Mouse (Mus musculus): Measurements from ENCODE around the gene Il1r1.
"Not testable (repeated sequence)": the region's sequence is repeated elsewhere in the genome, so short reads cannot be mapped to it uniquely, and the experiment has no call there.

The Il1r1 gene

DNA sequence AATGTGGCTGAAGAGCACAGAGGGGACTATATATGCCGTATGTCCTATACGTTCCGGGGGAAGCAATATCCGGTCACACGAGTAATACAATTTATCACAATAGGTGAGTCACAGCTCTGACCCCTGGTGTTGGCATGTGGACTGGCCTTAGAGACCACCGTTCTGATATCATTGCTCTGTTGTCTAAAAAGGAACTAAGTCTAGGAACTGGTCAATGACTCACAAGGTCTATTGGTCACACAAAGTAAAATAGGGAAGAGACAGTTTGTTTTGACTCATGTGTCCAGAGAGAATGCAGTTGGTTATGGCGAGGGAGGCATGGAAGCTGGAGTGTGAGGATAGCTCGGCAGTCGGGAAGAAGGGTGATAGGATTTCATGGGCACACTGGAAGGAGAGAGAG, 69.9 kb downstream of the Il1r1 start:
- POLR2A ChIA-PET = interaction anchor here in 1 of 4 experiments (0.6 to 0.7 kb wide), 3 partner anchors 87 to 455 kb away, joined by 3 to 6 read pairs (median 5); no protein-coding TSS in a partner anchor
- CTCF ChIA-PET = interaction anchor here in 2 of 4 experiments (0.7 to 0.9 kb wide), 2 partner anchors 179 to 608 kb away, joined by 3 to 11 read pairs; no protein-coding TSS in a partner anchor

DNA sequence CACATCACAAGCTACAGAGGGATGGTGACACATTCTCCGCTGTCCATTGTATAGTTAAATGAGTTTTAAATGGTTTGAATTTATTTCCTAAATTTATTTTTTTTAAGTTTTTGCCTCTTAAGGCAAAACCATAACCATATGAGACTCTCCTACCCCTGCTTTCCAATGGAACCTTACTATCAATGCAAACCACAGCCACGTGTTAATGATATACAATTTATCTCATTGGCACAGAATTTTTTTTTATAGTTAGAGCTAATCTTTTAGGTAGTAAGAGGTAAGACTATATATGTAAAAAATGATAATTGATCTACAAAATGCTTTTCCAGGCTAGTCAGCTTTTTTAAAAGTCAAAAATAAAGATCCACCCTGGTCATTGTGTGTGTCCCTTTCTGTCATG, 73.2 kb downstream of the Il1r1 start:
- ChIA-PET CTCF (interaction anchor here in 1 of 4 experiments (0.8 kb wide), 1 partner anchor 183 kb away, joined by 4 read pairs; no protein-coding TSS in a partner anchor), POLR2A (no interaction called here)

- CTCF ChIA-PET = no interaction called here
- POLR2A ChIA-PET = interaction anchor here in 1 of 4 experiments (1.0 to 1.1 kb wide), 2 partner anchors 14 to 27 kb away, joined by 3 read pairs; no protein-coding TSS in a partner anchor
Measured at GRCm38 (mm10) chr1:40303179-40303866, 78.4 kb downstream of the Il1r1 start.

DNA sequence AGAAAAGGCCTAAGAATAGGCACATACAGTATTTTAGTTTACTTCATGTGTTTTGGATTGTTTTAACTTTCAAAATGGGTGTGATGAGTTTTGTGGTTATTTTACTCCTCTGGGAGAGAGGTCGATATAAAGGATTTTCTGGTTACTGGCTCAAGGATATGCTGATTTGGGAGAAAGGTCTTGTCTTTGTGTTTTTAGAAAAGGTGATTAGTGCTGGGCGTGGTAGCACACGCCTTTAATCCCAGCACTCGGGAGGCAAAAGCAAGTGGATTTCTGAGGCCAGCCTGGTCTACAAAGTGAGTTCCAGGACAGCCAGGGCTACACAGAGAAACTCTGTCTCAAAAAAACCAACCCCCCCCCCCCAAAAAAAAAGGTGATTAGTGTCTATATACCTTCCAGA, 79.4 kb downstream of the Il1r1 start:
- POLR2A ChIA-PET = not testable (repeated sequence)
- CTCF ChIA-PET = interaction anchor here in 1 of 4 experiments (0.7 kb wide), 1 partner anchor 13 kb away, joined by 4 read pairs; no protein-coding TSS in a partner anchor

GRCm38 (mm10) chr1:40306111-40306510, 81.2 kb downstream of the Il1r1 start:
- ChIA-PET POLR2A (no interaction called here), CTCF (no interaction called here)

GRCm38 (mm10) chr1:40311123-40311522, 86.2 kb downstream of the Il1r1 start:
- ChIA-PET CTCF (interaction anchor here in 1 of 4 experiments (1.4 kb wide), 1 partner anchor 21 kb away, joined by 3 read pairs; no protein-coding TSS in a partner anchor), POLR2A (no interaction called here)

GRCm38 (mm10) chr1:40311625-40312024, 86.7 kb downstream of the Il1r1 start:
- CTCF ChIA-PET = interaction anchor here in 1 of 4 experiments (1.4 kb wide), 1 partner anchor 21 kb away, joined by 3 read pairs; no protein-coding TSS in a partner anchor
- POLR2A ChIA-PET = no interaction called here

DNA sequence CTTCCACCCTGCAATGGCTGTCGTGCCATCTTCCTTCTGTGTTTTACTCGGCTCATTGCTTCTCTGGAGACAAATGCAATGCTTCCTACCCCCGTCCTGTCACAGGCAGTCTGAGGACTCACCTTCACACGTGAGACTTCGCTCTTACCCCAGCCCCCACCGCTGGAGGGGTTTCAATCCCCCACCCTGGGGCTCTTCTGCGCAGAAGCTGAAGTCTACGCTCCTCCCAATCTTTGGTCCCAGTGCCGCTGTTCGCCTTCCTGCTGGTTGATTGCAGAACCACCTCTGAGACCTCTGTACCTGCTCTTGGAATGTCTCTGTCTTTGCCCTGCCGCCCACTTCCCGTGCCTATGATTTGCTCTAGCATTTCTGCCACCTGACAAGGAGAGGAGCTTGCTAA, 89.1 kb downstream of the Il1r1 start:
- ChIA-PET POLR2A (no interaction called here), CTCF (no interaction called here)

- POLR2A ChIA-PET = no interaction called here
- CTCF ChIA-PET = no interaction called here
Measured at GRCm38 (mm10) chr1:40317657-40318056, 92.8 kb downstream of the Il1r1 start.

DNA sequence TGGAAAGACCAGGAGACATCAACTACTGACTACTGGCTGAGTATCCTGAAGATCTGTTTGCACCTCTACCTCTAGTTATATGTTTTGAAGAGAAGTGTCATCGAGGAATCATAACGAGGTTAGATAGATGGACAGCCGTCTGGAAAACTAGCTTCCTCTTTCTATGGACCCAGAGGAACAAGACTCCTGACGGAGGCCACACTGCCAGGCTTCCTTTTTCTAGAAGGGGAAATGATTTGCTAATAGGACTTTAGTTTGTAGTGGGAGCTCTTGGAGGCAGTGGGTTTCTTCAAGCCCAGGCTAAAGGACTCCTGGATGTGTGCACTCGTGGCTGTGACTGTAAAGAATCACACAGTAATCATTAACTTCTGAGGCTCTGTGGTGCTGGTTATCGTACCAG, 96.9 kb downstream of the Il1r1 start:
- ChIA-PET CTCF (no interaction called here), POLR2A (no interaction called here)

DNA sequence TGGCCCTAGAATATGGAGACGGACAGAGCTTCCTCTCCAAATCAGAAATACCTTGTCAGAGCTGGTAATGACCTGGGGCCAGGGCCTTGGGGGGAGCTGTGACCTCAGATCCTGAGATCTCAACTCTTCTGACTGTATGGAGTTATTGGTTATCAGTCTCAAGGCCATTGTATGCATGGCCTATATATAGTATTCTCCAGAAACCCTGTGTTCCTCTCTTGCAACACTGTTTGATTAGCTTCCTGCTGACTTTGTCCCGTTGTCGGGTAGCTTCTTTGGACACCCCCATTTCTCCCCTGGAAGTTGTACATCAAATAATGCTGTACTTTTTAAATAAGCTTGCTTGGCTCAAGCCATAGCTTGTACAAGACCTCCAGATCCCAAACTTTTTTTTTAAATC, 97.7 kb downstream of the Il1r1 start:
- ChIA-PET CTCF (no interaction called here), POLR2A (interaction anchor here in 1 of 4 experiments (1.1 kb wide), 1 partner anchor 605 kb away, joined by 4 read pairs; no protein-coding TSS in a partner anchor)

DNA sequence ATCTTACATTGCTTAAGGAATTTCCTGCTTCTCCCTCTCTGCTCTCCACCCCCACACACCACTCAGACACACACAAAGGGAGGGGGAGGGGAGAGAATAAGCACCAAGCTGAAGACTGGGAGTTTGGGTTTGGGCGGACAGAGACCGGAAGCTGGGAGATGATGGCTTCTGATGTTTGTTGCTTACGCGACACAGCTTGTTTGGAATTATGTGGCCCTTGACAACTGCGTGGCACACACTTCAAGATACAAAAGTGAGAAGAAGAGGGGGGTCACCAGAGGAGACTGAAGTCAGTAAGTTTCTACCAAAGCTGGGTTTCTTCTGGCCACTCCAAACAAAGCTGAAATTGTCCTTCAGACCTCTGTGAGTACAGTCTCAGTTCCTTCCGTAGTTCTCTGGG, 99.6 kb downstream of the Il1r1 start, which contains the start of gene Il1rl2:
TSS of gene Il1rl2 (plus strand) at position 154 of the 400 bp plus-strand sequence.
- ChIA-PET CTCF (interaction anchor here in 1 of 4 experiments (1.0 kb wide), 1 partner anchor 209 kb away, joined by 3 read pairs; no protein-coding TSS in a partner anchor), POLR2A (no interaction called here)

DNA sequence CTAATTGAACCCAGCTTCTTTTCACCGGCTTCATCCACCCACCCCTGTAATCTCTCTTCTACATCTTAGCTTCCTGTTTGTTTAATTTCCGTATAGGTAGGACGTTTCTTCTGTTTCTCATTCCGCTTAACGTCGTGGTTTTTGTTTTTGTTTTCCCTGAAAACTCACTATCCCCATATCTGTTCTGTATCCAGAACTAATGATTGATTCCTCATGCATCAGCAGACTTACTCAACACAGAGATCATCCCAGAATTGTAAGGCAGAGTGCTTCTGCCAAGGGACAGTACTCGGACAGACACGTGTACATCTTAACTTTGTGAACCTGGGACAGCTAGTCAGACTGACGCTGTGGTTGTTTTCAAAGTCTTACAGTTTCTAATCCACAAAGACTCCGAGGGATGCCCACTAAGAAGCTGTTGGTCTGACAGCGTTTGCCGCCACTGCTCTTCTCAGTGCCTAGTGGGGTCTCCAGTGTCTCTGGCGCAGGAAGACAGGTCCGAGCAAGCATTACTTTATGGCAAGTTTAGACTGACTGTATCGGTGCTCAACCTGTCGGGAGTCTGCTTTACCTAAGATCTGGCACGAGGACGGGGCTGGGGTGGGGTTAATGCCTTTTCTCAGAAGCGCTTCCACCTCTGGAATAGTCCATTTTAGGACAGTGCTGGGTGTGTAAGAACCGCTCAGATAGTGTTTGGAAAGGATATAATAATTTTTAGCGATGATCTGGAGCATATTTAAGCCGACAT, 100.2 kb downstream of the Il1r1 start:
- CTCF ChIA-PET = interaction anchor here in 1 of 4 experiments (1.0 kb wide), 1 partner anchor 210 kb away, joined by 3 read pairs; no protein-coding TSS in a partner anchor
- POLR2A ChIA-PET = no interaction called here

DNA sequence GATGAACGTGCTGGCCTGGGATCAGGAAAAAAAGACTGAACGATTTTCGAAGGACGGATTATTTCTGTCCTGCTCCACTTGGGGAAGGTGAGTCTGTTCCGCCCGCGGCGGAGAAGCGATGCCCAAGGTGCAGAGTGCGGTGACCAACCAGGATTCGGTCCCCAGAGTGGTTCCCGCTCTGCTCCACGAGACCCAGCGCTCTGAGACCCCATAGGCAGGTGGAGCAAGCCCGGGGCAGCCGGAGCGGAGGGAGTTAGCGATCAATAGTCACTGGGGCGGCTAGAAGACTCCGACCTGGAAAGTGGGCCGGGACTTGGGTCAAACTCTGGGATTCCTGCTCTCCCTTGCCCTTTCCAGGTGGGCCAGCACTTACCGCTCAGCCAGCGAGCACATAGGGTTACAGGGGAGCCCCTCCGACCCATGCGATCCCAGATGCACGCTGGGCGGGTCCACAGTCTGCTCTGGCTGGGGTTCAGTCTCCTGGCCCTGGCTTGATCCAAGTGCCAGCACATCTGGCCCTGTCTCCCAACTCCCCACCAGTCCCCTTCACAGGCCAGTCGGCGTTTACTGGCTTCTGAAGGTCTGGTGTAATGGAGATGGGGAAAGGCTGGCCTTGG, 100.9 kb downstream of the Il1r1 start:
- ChIA-PET CTCF (no interaction called here), POLR2A (no interaction called here)

- CTCF ChIA-PET = no interaction called here
- POLR2A ChIA-PET = no interaction called here
Measured at GRCm38 (mm10) chr1:40327604-40328003, 102.7 kb downstream of the Il1r1 start.

- POLR2A ChIA-PET = interaction anchor here in 1 of 4 experiments (0.7 kb wide), 1 partner anchor 785 kb away, joined by 6 read pairs; no protein-coding TSS in a partner anchor
- CTCF ChIA-PET = interaction anchor here in 1 of 4 experiments (0.7 kb wide), 1 partner anchor 52 kb away, joined by 6 read pairs; no protein-coding TSS in a partner anchor
Measured at GRCm38 (mm10) chr1:40329526-40329925, 104.6 kb downstream of the Il1r1 start.

GRCm38 (mm10) chr1:40330181-40330580, 105.3 kb downstream of the Il1r1 start:
- CTCF ChIA-PET = no interaction called here
- POLR2A ChIA-PET = interaction anchor here in 1 of 4 experiments (0.9 kb wide), 1 partner anchor 27 kb away, joined by 3 read pairs; no protein-coding TSS in a partner anchor

DNA sequence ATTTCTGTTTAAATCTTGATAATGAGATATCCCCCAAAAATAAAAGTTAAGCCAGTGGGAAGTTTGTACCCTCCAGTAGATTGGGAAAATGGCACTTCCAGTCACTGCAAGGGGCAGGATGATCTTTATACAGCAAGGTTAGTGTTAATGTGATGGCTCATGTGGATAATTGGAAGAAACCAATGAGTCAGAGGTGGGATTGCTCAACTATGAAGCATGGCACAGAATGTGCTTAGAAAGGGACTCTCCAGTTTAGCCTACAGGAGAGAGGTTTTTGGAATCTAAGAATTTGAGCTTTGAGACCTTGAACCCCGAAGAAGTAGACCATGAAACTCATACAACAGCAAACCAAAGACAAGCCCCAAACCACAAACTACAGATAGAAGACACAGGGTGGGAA, 114.5 kb downstream of the Il1r1 start:
- POLR2A ChIA-PET = no interaction called here

DNA sequence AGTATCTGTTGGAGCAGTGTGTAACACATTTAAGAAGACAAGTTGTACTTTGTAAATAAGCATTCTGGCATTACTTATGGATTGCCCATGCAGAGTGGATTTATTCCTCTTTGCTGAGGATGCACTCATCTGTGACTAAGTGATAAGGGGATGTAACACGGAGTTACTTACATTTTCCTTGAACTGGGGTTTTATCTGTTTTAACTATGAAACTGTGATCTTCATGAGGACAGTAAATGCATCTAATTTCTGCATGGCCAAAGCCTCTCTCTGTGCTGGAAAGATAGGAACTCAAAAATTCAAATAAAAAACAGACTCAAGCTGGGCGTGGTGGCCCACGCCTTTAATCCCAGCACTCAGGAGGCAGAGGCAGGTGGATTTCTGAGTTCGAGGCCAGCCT, 115.2 kb downstream of the Il1r1 start:
- ChIA-PET POLR2A (no interaction called here), CTCF (no interaction called here)

More for the DNA sequence above, 114.5 kb downstream of the Il1r1 start:
- CTCF ChIA-PET = no interaction called here
